Mouse (Mus musculus) NIH3T3 (cell line): ENCODE measurements around the gene Olfr435.
"Not testable (repeated sequence)": the region's sequence is repeated elsewhere in the genome, so short reads cannot be mapped to it uniquely, and the experiment has no call there.

ENCODE experiments used
- DNase-seq: peaks from one replicate; pipeline ENCODE4 v3.0.0-alpha.2; 2012; ENCODE audit warnings: low read depth

The Olfr435 gene

GRCm38 (mm10) chr6:43196781-43197180, at the start of gene Olfr435:
TSS of gene Olfr435 (plus strand) at chr6:43197146.
- DNase-seq = no peak

GRCm38 (mm10) chr6:43159502-43159901, 37.4 kb upstream of the Olfr435 start:
- DNase-seq = no peak

DNA sequence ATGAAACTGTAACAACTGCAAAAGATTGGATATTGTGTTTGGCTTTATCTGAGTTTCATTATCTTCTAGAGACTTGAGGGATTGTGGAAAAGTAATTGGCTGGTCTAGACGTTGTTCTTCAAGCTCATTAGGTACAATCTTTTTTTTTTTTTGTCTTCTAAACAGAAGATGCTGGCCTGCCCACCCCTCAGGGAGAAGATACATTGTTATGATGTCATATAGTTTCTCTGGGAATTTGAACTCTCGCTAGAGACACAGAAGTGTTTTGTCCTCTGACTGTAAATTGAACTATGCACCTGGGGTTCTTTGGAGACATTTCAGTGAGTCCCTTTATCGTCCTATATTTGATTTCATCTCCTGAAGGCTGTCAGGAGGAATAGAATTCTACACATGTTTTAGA, 34.0 kb upstream of the Olfr435 start, which contains the start of gene Olfr437:
Gene Olfr437 (plus strand): TSS at position 301 of the 400 bp plus-strand sequence.
- DNase-seq = no peak

- no peak for DNase-seq
Observed at GRCm38 (mm10) chr6:43167246-43167645, 29.7 kb upstream of the Olfr435 start.

DNA sequence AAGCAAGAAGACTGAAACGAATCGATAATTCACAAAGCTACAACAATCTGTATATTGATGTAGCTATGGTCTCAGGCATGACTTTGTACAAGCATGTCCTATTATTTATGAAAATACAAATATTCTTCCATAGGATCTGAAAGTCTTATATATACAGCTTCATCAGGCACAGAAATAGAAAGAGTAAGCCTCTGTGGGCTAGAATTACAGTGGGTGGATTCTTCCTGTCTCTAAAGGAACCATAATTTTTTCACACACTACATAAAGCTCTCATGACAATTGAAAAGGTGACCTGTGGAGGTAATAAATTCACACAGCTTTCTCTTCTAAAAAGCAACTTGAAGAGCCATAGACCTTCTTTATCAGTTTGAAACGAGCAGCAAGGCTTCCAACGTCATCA, 25.1 kb upstream of the Olfr435 start, which contains the start of gene Olfr13:
Gene Olfr13 (plus strand): TSS at position 301 of the 400 bp plus-strand sequence.
- DNase-seq = no peak

GRCm38 (mm10) chr6:43178129-43178528, 18.8 kb upstream of the Olfr435 start:
- DNase-seq = no peak

DNA sequence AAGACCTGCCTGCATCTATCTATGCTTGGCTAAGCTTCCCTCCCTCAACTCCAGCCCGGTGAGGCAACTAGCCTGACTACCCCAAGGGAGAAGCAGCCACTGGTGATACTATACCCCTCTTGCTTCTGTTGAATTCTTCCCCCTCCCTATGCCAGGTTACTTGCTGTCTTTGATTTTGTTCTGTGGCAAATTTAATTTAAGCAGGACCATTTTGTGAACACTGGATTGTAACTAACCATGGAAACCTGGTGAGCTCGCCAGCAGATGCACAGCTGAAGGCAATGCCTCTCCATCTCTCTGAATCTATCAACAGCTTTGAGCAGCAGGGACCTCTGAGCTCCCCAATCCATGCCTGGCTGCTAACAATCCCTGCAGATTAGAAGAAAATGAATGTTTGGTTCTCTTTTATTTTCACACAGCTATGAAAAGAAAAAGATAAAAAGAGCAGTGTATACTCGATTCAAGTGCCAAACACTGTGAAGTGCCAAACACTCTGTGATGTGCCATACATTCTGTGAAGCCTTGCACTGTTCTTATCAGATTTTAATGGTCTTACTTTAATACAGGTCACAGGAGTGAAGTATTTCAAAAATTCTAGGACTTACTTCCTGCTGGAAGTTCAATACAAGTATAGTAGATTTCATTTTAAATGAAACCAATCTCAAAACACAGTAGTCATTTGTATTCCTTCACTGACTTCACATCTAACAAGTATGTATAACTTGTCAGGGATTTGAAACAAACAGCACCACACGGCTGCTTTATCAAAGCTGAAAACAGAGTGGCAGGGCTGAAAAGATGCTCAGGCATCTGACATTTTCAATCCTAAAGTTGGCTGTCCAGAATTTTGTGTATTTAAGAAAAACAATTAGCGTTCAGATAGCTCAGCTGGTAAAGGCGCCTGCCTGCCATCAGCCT, 18.1 kb upstream of the Olfr435 start:
- DNase-seq = no peak

- no peak for DNase-seq
Observed at GRCm38 (mm10) chr6:43190986-43191385, 6.0 kb upstream of the Olfr435 start.

DNA sequence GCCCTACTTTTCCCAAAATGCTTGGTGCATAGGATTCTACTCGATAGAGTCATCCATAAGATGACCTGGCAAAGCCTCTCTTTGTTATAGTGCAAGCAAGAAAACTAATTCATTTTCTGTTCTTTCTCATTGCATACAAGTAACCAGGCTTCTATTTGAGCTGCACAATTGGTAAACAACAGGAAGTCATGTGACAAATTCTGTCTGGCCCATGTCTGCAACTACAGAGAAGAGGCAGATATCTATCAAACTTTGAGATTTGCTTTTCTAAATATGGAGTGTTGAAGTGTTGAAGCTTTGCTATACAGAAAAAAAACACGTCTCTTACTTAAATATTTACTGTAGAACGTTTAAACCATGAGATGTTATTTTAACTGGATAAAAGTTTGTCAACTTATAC, 1.1 kb downstream of the Olfr435 start:
- no peak for DNase-seq

GRCm38 (mm10) chr6:43202786-43203185, 5.8 kb downstream of the Olfr435 start:
- DNase-seq = no peak

GRCm38 (mm10) chr6:43205355-43205754, 8.4 kb downstream of the Olfr435 start:
- DNase-seq = no peak

DNA sequence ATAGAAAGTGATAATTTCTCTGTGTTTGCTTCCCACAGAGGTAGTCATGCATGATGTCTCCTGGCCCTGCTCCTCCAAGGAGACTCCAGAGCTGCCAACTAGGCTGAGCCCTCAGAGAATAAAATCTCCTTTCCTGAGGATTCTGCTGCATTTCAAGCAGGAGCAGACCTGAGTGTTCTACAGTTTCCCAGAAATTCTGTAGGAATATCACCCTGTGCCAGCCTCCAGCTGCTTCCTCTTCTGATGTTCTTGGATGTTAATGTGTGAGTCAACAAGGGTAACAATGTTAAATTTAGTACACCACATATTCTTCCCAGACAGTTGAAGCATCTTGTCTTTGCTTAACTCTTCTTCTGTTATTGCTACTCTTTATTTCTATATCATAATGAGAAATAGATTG, 15.9 kb downstream of the Olfr435 start, which contains the start of gene Olfr434:
Gene Olfr434 (plus strand): TSS at position 149 of the 400 bp plus-strand sequence.
- DNase-seq = not testable (repeated sequence)

DNA sequence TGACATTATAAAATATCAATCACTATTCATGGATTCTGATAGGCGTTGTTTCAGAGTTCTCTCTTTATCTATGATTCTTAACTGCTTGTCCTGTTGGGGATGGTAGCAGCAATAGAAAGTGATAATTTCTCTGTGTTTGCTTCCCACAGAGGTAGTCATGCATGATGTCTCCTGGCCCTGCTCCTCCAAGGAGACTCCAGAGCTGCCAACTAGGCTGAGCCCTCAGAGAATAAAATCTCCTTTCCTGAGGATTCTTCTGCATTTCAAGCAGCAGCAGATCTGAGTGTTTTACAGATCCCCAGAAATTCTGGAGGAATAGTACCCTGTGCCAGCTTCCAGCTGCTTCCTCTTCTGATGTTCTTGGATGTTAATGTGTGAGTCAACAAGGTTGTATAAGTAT, 34.3 kb downstream of the Olfr435 start, which contains the start of gene Olfr47:
Gene Olfr47 (plus strand): TSS at position 275 of the 400 bp plus-strand sequence.
- not testable (repeated sequence) for DNase-seq

GRCm38 (mm10) chr6:43242061-43242460, 45.1 kb downstream of the Olfr435 start:
- peak; percentile 49 for DNase-seq

GRCm38 (mm10) chr6:43247396-43247795, 50.5 kb downstream of the Olfr435 start:
- DNase-seq = peak; percentile 75

DNA sequence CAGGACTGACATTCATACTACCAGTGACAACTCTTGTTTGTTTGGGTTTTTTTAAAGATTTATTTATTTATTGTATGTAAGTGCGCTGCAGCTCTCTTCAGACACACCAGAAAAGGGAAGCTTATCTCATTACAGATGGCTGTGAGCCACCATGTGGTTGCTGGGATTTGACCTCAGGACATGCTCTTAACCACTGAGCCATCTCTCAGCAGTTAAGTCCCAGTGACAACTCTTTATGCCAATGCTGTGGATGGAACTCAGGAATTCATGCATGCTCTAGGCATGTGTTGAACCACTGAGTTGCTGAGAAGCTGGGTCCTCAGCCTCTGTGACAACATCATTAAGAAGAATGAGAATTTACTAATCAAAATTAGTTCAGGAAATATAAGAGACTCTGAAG, 56.0 kb downstream of the Olfr435 start:
- DNase-seq = no peak
